Mouse (Mus musculus): ENCODE results near the gene A130010J15Rik. TPM values are rescaled to one million over a fixed set of nuclear protein-coding genes. Genes with fewer than 3 reads are reported as not detected.

Gene A130010J15Rik
- total and polyA plus RNA-seq, 3 experiments = 9.1 to 22.4 (median 18.6) TPM

- Histone ChIP-seq H3K79me2 (replicated peaks; ENCODE audit: control insufficient read depth, extremely low read depth, insufficient read depth, poor library complexity, severe bottlenecking) (peaks cover 13% of the 10 kb centered on the region), H3K27me3 (replicated peaks) (no peaks in the 10 kb centered on the region), H3K4me3 (replicated peaks in 1 of 3; ENCODE audit: low read depth in 2 of 3, low read length in 2 of 3, poor library complexity in 1 of 3) (no peak overlapping the region), H3K4me2 (ENCODE audit: insufficient read depth, low read depth, poor library complexity, severe bottlenecking) (no peak overlapping the region), H3K36me3 (replicated peaks in 1 of 2; ENCODE audit: control insufficient read depth in 1 of 2, insufficient read depth in 1 of 2, low read length in 1 of 2) (no peaks in the 10 kb centered on the region), H3K27ac (ENCODE audit: insufficient read depth, low read depth) (no peak overlapping the region), H3K9ac (ENCODE audit: insufficient read depth, low read depth) (no peak overlapping the region), H3K4me1 (ENCODE audit: control insufficient read depth in 1 of 2, insufficient read depth in 2 of 2) (peaks cover 18 to 21% of the 10 kb centered on the region in 2 experiments), H3K9me3 (replicated peaks; ENCODE audit: low read length) (no peaks in the 10 kb centered on the region)
- in situ Hi-C loops (cut with MboI; ENCODE audit: low pct_ligation_motif_present, low pct_unique_long_range_greater_than_20kb, low sequenced_read_pairs) = no loop called here
- TF ChIP-seq JUND (conservative IDR thresholded peaks at IDR 0.05; ENCODE audit: low read depth, low read length) = no peak
- TF ChIP-seq ELF1 (IDR thresholded peaks at IDR 0.05; ENCODE audit: low read depth, low read length) = no peak
- no peak for TF ChIP-seq USF1 (IDR thresholded peaks at IDR 0.05; ENCODE audit: low read depth, low read length)
- TF ChIP-seq CTCF (conservative IDR thresholded peaks at IDR 0.05 in 1 of 2, IDR thresholded peaks at IDR 0.05 in 1 of 2; ENCODE audit: low read depth in 2 of 2, low read length in 2 of 2) = peak in 1 of 2 experiments; percentile 37; a peak in 3 of 4 replicates
- no peak for TF ChIP-seq MAFK (IDR thresholded peaks at IDR 0.05; ENCODE audit: insufficient replicate concordance, low read length)
- TF ChIP-seq PAX5 (IDR thresholded peaks at IDR 0.05; ENCODE audit: low read length) = no peak
- TF ChIP-seq E2F4 (IDR thresholded peaks at IDR 0.05; ENCODE audit: insufficient replicate concordance, low read depth, low read length) = no peak
- TF ChIP-seq NELFE (IDR thresholded peaks at IDR 0.05; ENCODE audit: low read depth, low read length) = no peak
- TF ChIP-seq IRF4 (IDR thresholded peaks at IDR 0.05; ENCODE audit: low read depth, low read length) = no peak
- no peak for DNase-seq (ENCODE audit: extremely low read depth)
- dilution Hi-C loops (cut with MboI; ENCODE audit: extremely low pct_ligation_motif_present, extremely low pct_unique_long_range_greater_than_20kb, low sequenced_read_pairs) = no loop called here
Observed at GRCm38 (mm10) chr1:193133726-193134125, 34.1 kb upstream of the A130010J15Rik start.

GRCm38 (mm10) chr1:193138087-193138486 is 29.8 kb upstream of the A130010J15Rik start:
- Histone ChIP-seq H3K9ac (ENCODE audit: insufficient read depth, low read depth) (no peak overlapping the region), H3K4me1 (ENCODE audit: control insufficient read depth in 1 of 2, insufficient read depth in 2 of 2) (peaks cover 33 to 41% of the 10 kb centered on the region in 2 experiments), H3K36me3 (replicated peaks in 1 of 2; ENCODE audit: control insufficient read depth in 1 of 2, insufficient read depth in 1 of 2, low read length in 1 of 2) (no peaks in the 10 kb centered on the region), H3K79me2 (replicated peaks; ENCODE audit: control insufficient read depth, extremely low read depth, insufficient read depth, poor library complexity, severe bottlenecking) (no peaks in the 10 kb centered on the region), H3K27me3 (replicated peaks) (no peaks in the 10 kb centered on the region), H3K4me2 (ENCODE audit: insufficient read depth, low read depth, poor library complexity, severe bottlenecking) (no peak overlapping the region), H3K9me3 (replicated peaks; ENCODE audit: low read length) (no peaks in the 10 kb centered on the region), H3K27ac (ENCODE audit: insufficient read depth, low read depth) (no peak overlapping the region), H3K4me3 (replicated peaks in 1 of 3; ENCODE audit: low read depth in 2 of 3, low read length in 2 of 3, poor library complexity in 1 of 3) (no peak overlapping the region)
- TF ChIP-seq NRF1 (IDR thresholded peaks at IDR 0.05; ENCODE audit: low read depth, low read length) = no peak
- TF ChIP-seq JUND (conservative IDR thresholded peaks at IDR 0.05; ENCODE audit: low read depth, low read length) = no peak
- TF ChIP-seq BHLHE40 (IDR thresholded peaks at IDR 0.05; ENCODE audit: low read depth, low read length) = no peak
- TF ChIP-seq MAX (IDR thresholded peaks at IDR 0.05; ENCODE audit: low read length) = no peak
- no peak for TF ChIP-seq RAD21 (IDR thresholded peaks at IDR 0.05; ENCODE audit: low read depth, low read length)
- no peak for TF ChIP-seq UBTF (IDR thresholded peaks at IDR 0.05; ENCODE audit: low read depth, low read length)
- no peak for TF ChIP-seq ZKSCAN1 (IDR thresholded peaks at IDR 0.05; ENCODE audit: borderline replicate concordance, low read depth, low read length)
- no peak for DNase-seq (ENCODE audit: extremely low read depth)
- in situ Hi-C loops (cut with MboI; ENCODE audit: low pct_ligation_motif_present, low pct_unique_long_range_greater_than_20kb, low sequenced_read_pairs) (no loop called here), dilution Hi-C loops (cut with MboI; ENCODE audit: extremely low pct_ligation_motif_present, extremely low pct_unique_long_range_greater_than_20kb, low sequenced_read_pairs) (no loop called here)

All from CH12.LX (cell line).